Mouse (Mus musculus) CD4-positive, CD25-positive, alpha-beta regulatory T cell, adult 2 months (primary cell): ENCODE results near the gene Pde6c.

ENCODE experiments used
- DNase-seq: peaks from one replicate; pipeline ENCODE4 v3.0.0-alpha.2; 2012; ENCODE audit warnings: low read depth, low spot score

Gene Pde6c

DNA sequence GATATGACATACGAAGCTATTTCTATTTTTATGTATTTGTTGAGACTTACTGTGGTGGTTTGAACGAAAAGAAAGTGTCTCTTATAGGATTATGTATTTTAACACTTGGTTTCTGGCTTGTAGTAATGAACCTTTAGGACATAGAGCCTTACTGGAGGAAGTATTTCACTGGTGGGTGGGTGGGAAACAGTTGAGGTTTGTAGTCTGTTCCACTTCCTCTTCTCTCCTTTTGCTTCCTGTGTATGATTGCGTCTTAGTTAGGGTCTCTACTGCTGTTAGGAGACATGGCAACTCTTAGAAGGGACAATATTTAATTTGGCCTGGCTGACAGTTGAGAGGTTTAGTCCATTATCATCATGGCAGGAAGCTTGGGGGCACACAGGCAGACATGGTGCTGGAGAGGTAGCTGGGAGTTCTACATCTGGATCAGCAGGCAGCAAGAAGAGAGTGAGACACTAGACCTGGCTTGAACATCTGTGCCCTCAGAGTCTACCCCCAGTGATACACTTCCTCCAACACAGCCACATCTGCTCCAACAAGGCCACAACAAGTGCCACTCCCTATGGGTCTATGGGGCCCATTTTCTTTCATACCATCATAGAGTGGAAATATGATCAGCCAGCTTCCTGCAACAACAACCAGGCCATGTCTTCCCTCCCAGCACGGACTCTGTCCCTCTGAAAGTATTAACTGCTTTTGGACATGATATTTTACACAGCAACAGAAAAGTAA lies 11.1 kb downstream of the Pde6c start:
- DNase-seq = no peak

DNA sequence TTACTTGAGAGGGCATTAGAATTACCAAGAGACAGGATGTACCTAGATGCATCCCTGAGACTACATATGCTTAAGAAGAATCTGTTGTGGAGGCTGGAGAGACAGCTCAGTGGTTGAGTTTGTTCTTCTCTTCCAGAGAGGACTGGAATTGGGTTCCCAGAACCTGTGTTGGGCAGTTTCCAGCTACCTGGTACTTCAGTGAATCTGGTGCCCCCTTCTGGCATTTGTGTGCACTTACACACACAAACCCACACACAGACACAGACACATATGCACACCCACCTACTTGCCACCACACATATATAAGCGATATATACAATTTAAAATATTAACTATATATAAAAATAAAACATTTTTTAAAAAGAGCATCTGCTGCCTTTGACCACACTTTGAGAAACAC lies 23.7 kb downstream of the Pde6c start:
- DNase-seq = no peak

DNA sequence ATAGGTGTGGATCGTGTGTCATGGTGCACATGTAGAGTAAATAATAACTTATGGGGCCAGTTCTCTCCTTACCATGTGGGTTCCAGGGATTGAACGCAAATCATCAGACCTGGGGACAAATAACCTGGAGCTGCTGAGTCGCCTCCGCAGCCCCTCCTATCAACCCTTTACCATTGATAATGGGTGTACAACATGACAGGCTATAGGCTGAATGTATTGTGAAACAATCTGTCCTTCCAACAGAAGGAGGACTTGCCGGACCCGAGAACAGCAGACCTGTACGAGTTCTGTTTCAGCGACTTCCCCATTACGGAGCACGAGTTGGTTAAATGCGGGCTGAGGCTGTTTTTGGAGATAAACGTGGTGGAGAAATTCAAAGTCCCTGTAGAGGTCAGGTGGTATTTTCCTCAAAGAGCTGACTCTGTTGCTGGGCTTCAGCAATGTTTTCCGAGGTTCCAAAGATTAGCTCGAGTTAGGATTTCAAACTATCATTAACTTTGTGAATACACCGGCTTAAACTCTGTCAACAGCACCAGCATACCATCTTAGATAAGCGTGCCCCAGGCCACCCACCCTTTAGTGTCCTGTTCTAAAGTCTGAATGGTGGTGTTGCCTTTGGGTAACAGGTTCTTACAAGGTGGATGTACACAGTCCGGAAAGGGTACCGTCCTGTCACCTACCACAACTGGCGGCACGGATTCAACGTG lies 29.2 kb downstream of the Pde6c start:
- no peak for DNase-seq

- DNase-seq = no peak
Observed at GRCm38 (mm10) chr19:38164633-38165032, 32.1 kb downstream of the Pde6c start.

DNA sequence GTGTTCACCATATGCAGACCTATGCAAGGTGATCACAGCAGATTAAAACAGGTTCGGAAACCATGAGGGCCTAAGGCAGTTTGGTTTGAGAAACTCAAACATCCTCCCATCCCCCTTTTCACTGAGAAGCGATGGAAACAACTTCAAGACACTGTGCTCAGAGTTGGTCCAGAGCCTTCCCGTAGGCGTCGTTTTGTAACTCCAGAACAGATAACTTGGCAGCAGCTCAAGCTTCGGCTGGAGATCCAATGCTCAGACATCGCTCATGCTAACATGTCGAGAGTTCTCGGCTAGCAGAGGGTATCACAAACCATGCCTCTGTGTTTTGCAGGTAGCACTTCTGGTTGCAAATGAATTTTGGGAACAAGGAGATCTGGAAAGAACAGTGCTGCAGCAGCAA lies 47.1 kb downstream of the Pde6c start:
- no peak for DNase-seq

DNA sequence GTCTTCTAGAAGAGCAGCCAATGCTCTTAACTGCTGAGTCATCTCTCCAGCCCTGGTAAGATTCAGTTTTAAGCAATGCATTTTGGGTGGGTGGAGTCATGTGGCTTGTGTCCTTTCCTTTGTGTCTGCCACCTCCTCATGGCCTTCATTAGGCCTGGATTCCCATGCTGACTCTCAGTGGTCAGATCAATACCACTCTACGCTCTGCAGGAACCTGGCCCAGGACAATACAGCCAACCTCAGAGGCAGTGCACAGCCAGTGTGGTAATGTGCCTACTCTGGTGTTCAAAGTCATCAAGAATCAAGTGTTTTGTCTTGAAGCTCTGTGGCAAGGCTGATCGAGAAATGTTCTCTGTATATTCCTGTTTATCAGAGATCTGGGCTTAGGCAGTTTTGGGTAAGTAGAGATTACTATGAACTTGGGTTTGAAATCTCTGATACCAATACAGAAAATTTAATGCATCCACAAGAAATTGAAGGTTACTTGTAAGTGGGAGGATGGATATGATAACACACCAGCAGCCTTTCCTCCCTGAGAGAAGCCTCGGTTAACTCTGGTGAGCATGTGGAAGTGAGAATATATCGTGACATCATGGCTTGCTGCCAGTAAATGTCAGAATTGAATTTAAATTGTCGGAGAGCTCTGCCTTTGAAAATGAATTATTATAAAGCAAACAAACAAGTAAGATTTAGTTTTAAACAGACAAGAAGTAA lies 54.2 kb downstream of the Pde6c start:
- no peak for DNase-seq

- DNase-seq = no peak
Observed at GRCm38 (mm10) chr19:38187345-38187680, 54.7 kb downstream of the Pde6c start.

GRCm38 (mm10) chr19:38190606-38191005 lies 58.0 kb downstream of the Pde6c start:
- no peak for DNase-seq

DNA sequence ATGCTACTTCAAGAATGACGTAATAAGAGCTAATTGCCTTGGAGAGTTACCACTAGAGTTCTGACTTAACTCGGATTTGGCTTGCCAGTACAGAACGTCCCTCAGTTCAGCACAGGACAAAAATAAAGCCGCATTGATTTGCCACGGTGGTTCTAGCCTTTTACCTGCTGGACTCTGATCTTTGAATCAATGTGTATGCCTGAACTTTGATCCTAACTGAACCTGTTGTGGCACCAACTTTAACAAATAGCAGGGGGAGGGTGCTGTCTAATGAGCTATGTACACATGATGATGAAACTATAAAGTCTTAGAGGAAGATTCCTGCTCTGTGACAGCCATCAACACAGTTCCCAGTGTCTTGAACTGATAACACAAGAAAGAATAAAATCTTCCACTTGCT lies 58.9 kb downstream of the Pde6c start:
- no peak for DNase-seq

GRCm38 (mm10) chr19:38195245-38195644 lies 62.7 kb downstream of the Pde6c start:
- no peak for DNase-seq

DNA sequence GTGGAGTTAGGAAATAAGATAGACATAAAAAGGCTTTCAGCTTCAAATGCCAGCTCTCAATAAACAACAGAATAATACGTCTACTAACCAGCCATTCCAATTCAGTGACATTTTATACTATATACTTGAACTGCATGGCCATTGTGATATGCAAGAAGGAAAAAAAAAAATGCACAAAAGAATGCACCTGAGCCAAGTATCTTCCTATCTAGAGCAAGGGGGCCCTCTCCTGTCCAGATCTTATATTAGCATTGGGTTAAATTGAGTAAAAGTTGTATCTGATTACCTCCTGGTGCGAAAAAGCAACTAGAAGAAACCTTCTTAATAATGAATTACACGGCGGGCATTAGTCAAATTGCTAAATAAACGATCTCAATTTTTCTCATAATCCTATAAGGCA lies 66.2 kb downstream of the Pde6c start:
- peak; percentile 5 for DNase-seq

GRCm38 (mm10) chr19:38206669-38207068 lies 74.1 kb downstream of the Pde6c start:
- DNase-seq = no peak

DNA sequence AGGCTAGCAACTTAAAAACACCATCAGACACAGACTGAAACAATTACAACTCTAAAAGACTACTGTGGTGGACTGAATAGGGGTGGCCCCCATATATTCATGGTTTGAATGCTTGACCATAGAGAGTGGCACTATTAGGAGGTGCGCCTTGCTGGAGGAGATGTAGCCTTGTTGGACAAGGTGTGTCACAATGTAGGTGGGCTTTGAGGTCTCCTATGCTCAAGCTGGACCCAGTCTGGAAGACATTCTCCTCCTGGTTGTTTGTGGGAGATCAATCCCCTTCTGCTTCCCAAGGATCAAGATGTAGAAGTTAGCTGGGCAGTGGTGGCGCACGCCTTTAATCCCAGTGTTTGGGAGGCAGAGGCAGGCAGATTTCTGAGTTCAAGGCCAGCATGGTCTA lies 85.1 kb downstream of the Pde6c start:
- DNase-seq = no peak

GRCm38 (mm10) chr19:38223356-38223904 lies 90.8 kb downstream of the Pde6c start:
- DNase-seq = peak; percentile 24

- peak; percentile 92 for DNase-seq
Observed at GRCm38 (mm10) chr19:38223905-38224684, 91.5 kb downstream of the Pde6c start, which contains the start of gene Fra10ac1. TSS of gene Fra10ac1 (minus strand) at chr19:38224156.

GRCm38 (mm10) chr19:38224685-38225060 lies 92.1 kb downstream of the Pde6c start:
- no peak for DNase-seq

- DNase-seq = peak; percentile 35
Observed at GRCm38 (mm10) chr19:38228699-38229098, 96.1 kb downstream of the Pde6c start.

DNA sequence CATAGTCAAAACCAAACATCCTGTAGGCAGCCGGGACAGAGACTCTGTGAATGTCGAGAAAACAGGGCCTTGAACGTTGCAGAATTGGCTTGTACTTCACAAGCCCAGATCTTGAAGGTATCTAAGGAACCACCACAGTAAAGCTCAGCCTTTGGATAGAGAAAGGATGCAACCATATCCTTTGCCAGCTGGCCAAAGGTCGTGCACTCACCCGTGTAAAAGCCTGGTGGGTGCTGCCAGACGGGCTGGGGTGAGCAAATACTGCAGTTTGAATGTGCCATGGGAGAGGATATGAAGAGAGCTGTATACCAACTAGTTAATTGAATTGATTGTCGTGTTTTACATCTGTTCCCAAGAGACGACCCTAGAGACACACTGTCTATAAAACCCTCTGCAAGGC lies 99.5 kb downstream of the Pde6c start:
- DNase-seq = no peak

DNA sequence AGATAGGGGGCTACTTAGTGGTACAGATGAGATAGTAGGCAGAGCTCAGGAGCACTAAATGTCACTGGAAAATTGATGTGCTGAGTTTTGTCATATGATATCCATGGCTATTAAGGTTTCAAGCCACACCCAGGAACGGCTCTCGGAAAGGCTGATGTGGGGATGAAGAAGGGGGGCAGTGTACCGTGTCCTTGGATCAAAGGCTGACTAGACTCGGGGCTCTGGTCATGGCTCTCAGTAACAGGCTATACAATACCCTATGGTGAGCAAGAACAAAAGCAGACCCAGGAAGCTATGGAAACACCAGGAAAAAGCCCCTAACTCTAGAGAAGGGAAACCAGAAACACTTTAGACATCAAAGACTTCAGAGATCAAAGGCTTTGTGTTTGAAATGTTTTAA lies 99.9 kb downstream of the Pde6c start:
- no peak for DNase-seq
